Mouse (Mus musculus) right cerebral cortex, adult 18-20 months (tissue): ENCODE measurements around the gene Cdc25a.

ENCODE experiments used
- DNase-seq: peaks from one replicate; pipeline ENCODE4 v3.0.0; 2022; ENCODE audit warnings: mixed read lengths

Gene Cdc25a

DNA sequence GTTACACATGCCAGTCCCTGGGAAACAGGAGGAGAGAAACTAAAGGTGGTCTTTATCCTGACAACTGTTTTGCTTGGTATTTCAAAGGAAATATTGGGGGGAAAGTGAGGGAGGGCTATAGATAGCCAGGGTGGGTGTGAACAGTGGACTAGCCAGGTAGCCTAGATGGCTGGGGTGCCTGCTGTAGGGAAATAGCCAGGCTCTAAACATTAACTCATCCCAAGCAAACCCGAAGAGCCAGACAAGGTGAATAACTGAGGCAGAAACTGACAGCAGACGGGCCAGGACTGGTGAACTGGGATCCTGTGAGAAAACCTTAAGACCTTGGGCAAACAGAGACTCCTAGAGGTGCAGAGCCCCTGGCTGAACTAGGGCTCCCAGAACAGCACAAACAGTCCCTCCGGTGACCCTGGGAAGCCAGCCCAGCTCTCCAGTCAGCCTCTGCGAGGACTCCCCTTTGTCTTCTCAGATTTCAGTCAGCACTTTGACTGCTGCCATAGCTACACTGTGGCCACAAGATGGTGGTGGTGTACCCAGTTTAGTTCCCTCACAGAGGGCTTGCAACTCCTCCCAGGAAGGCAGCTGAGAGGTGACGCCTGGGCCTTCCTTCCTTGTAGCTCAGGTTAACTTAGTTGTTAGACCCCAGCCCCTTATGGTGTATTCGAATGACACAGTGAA lies 19.2 kb downstream of the Cdc25a start:
- DNase-seq = peak; percentile 78

DNA sequence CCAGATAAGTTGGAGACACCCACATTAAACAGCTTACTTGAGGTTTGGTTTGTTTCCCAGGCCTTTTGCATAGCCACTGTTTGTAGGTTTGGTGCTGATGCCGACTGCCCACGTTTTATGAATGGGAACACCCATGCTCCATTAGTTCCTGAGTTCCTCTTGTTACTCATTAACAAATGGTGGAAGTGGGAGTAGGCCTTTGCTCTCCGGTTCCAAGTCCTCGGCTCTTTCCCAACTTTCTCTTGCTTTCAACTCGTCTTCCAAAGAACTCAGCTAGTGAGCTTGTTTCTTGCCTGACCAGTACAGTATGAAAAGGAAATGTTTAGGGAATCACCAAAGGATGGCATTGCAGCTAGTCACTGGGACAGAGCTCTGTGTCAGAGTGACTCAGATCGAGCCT lies 20.2 kb downstream of the Cdc25a start:
- no peak for DNase-seq

DNA sequence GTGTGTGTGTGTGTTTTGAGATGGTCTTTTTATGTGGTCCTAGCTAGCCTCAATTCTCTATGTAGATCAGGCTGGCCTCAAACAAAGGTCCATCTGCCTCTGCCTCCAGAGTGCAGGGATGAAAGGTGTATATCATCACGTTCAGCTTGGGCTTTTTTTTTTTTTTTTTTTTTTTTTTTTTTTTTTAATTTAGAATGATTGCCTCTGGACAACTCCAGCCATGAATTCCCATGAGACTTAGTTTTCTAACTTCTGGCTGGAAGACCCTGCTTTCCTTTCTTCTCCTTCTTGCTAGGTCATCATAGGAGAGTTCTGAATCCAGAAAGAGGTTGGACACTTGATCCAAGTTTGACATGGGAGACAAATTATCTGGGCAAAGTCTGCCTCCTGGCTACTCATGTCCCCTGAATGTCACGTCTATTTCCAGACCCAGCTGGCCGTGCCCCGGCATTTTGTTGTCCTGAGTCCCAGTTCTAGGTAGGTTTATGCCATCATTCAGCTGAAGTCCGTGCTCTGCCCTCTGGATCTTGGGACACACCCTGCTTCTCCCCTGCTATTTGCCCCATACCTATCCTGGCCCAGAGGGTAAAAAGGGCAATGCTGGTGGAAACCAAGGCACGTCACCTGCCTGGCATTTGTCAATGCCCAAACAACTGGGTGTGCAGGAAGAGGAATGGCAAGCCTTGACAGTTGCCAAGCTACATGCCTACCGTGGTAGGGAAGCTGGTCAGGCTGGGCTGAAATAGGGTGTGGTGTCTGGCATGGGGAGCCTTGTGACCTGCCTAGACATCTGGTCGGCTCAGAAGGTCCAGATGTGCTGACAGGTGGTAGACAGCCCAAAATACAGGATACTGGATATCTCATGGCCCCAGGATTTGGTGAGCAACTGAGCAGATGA lies 21.1 kb downstream of the Cdc25a start:
- no peak for DNase-seq

DNA sequence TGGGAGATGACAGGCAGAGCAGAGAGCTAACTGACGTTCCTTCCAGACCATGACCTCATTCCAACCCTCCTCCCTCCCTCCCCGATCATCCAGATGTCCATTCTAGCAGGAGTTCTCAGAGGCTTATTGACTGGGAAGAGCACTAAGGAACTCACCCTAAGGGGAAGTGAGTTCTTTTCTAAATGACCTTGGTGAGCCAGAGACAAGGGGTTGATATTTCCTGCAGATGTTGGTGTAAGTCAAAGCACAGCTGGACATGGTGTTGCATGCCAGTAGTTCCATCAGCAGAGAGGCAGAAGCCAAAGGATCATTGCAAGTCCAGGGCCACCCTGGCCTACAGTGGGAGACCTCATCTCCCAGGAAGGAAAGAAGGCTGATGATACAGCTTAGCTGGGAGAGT lies 22.6 kb downstream of the Cdc25a start:
- no peak for DNase-seq

DNA sequence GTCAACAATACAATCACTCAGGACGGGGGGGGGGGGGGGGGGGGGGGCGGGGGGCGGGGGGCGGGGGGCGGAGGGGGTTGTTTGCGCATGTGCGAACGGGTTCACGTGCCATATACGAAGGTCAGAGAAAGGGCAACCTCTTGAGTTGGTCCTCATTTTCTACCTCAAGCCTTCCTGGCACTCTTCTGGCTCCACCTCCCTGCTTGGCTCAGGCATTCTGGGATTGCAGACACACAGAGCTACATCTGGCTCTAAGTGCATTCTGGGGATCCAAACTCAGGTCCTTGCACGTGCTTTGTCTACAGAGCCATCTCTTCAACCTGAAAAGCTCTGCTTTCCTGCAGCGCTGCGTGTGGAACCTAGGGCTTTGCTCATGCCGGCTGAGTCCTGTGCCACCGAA lies 24.0 kb downstream of the Cdc25a start:
- DNase-seq = no peak

DNA sequence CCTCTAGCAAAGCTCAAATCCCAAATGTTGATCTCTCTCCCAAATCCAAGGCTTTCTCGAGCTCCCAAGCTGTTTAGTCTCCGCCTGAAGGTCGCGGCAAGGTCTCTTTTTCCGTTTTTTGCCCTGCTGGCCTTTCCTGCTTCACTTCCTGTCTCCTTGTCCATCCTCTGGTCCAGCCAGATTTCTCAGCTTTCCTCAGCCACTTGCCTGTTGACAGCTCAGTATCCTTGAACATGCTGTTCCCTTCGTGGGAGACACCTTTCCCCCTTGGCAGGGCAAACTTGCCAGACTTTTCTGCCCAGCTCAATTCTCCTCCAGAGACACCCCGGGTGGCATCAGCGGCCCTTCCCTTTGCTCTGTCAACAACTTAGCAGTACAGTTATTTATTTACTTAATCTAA lies 24.4 kb downstream of the Cdc25a start:
- no peak for DNase-seq

DNA sequence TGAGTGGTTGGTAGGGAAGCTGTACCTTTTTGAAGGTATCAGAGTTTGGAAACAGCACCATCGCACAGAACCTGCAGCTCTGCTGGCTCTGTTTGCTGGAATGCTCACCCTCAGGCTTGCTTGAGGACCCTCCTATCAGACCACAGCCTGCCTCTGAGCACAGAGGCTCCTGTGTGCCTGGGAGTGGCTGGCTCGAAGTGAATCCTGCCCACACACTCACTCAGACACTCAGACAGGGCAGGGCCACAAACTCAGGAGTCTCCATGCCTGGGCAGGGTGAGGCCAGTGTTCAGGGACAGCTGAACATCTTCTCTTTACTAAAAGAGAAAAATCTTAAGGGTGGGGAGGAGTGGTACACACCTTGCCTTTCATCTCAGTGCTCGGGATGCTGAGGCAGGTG lies 25.2 kb downstream of the Cdc25a start:
- DNase-seq = no peak

DNA sequence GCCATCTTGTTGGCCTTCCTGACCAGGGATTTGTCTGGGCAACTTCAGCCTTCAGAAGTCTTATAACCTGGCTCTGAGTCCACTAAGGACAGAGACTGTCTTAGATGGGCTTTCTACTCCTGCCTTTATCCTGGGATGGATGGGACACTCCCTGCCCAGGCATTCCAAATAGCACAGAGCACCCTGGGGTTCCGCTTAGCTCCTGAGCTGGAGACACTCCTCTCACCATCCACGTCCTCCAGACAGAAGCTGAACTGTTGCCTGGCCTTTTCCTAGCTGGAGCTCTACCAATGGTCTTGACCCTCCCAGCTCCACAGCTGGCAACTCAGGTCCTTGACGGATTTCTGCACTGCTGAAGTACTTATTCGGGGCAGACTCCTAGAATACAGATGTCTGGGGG lies 26.9 kb downstream of the Cdc25a start:
- DNase-seq = no peak

DNA sequence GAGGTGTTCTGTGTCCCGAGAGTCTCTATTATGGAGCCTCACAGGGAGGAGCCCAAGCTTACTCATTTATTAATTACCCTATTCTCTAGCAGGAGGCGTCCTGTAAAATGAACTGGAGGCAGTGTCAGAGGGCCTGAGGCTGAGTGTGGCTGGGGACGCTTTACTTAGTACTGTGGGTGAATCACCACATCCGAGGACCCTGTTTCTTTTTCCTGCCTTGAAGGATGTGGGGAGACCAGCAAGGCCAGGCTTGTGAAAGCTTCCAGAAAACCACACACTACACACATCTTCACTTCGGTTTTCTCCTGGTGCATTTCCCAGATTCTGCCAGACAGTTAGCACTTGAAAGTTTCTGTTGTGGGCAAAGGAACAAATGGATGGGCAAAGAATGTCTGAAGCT lies 27.4 kb downstream of the Cdc25a start:
- DNase-seq = no peak

DNA sequence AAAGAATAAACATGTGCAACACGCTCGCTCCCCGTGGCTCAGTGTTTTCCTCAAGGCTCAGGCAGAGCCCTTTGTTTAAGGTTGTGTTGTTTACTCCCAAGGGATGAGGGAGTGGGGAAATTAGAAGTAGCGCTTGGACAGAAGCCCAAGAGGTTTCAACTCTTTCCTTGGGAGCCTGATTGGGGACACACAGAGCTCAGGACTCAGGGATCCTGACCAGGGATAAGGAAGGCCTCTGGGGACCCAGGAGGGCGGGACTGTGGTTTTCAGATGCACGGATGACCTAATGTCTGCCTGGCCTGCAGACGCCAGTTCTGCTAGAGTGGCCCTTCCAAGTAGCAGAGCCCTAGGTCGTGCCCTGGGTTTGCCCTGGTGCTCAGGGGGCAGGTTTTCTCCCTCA lies 31.9 kb downstream of the Cdc25a start:
- no peak for DNase-seq

DNA sequence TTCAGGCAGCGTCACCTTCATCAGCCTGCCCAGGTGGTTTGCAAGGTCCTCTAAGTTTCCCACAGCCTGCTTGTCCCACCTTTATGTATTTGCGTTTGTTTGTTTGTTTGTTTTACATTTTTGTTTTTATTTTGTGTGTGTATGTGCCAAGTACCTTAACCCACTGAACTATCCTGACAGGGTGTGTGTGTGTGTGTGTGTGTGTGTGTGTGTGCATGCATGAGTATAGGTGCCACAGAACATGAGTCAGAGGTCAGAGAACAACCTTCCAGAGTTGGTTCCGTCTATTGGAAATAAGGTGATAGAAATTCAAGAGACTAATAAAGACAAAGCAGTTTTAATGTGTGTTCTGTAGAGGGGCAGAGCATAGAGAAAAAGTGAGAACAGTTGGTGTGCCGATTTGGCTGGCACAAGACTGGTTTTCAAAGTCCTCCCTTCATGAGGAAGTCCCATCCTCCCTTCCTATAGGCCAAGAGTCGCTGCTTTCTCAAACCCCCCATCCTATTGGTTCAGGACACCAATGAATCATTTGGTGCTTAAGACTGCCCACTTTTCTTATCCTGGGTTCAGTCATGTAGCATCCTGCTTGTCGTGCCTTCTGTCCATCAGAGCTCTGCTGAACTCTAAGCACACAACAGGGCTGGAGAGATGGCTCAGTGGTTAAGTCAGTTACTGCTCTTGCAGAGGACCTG lies 32.5 kb downstream of the Cdc25a start:
- no peak for DNase-seq

DNA sequence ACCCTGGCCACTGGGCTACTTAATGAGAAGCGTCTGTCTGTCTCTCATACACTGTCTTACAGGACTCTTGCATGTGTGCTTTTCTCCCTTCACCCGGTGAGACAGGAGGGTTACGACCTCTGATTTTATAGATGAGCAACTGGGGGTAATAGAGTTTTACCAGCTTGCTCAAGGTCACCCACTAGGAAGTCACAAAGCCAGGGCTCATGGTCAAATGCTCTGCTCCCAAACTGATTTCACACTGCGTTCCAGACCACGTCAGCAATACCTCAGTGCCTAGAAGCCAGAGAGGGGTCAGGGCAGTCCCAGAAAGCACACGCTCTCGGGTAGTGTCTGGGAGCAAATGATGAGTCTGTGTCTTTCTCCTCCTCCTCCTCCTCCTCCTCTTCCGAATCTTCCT lies 33.7 kb downstream of the Cdc25a start:
- DNase-seq = no peak

DNA sequence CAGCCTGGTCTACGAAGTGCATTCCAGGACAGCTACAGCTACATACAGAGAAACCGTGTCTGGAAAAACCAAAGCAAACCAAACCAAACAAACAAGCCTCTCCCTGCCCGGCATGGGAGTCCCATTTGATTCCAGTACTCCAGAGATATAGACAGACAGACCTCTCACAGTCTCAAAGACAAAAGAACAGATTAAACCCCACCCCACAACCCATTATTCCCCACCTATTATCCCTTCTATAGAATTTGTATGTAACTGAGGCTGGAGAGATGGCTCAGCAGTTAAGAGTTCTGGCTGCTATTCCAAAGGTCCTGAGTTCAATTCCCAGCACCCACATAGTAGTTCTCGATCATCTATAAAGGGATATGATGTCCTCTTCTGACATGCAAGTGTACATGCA lies 34.5 kb downstream of the Cdc25a start:
- DNase-seq = no peak

DNA sequence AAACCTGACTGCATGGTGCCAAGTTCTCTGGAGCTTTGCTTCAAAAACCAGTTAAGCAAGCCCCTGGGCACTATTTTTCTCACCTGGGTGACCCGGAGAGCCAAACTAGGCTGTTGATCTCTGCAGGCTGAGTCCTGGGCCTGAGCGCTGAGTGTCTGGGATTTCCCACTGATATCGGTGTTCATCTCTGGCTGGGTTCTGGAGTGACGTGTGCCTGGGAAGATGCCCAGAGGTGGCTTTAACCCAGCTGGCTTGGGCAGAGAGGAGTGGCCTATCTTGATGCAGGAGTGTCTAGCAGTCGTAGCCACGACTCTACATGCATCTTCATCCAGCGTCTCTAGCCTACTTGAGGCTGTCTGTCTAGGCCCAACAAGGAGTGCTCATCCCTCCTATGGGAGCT lies 36.4 kb downstream of the Cdc25a start:
- no peak for DNase-seq

DNA sequence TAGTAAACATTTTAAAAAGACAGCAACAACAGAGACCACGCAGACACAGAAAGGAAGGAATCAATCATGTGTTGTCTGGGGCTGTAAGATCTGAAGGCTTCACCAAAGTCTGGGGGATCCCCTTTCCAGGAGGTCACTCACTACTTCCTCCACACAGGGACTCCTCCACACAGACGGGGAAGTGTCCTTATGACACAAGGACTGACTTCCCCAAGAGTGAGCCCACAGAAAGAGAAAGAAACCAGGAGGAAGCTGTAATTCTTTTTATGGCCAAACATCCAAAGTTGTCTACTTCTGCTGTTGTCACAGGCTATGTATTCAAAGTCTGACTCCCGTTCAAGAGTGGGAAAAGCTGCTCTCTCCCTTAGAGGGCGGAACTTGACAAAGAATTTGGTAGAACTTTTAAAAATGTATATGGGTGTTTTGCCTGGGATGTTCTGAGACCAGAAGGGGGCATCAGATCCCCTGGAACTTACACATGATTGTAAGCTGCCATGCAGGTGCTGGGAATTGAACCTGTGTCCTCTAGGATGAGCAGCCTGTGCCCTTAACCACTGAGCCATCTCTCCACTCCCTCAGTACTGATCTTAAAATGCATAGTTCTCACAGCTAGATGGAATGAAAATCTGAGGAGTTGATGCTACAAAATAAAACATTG lies 39.0 kb downstream of the Cdc25a start:
- no peak for DNase-seq

DNA sequence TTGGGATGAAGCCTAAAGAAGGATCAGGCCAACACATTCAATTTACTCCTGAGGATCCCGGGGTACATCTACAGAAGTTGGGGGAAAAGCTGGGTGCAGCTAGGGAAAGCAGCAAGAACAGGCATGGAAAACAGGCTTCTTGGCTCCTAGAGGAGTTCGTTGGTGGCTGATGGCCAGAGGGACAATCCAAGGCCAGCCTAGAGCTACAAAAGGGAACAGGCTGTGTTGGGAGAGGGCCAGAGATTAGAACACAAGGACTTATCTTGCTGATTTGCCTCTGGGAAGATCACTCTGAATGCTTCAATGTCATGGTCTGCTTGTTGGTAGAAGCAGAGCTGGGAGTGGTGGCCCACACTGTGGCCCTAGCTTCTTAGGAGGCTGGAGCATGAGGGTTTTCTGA lies 42.6 kb downstream of the Cdc25a start:
- no peak for DNase-seq

DNA sequence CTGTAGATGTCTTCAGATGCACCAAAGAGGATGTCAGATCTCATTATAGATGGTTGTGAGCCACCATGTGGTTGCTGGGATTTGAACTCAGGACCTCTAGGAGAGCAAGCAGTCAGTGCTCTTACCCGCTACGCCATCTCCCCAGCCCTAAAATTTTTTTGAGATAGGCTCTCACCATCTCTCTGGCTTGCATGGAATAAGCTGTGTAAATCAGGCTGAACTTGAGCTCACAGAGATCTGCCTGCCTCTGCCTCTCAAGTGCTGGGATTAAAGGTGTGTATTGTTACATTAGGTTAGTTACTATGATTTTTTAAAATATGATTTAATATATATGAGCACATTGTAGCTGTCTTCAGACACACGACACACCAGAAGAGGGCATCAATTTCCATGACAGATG lies 53.8 kb downstream of the Cdc25a start:
- no peak for DNase-seq

DNA sequence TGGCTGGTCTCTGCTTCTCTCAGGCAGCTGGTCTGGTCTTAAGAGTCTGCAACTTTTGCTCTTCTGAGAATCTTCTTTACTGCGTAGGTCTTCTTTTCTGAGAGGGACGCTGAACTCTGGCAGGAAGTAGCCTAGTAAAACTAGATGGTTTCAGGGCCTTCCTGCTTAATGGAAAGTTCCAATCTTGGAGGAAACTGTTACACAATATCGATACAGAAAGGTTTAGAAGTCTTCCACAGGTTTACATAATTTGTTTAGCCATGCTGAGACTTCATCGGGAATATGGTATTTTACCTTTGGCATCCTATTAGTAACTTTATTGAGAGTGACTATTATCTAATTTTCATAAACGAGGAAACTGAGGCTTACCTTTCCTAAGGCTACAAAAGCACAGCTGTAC lies 54.7 kb downstream of the Cdc25a start:
- no peak for DNase-seq

DNA sequence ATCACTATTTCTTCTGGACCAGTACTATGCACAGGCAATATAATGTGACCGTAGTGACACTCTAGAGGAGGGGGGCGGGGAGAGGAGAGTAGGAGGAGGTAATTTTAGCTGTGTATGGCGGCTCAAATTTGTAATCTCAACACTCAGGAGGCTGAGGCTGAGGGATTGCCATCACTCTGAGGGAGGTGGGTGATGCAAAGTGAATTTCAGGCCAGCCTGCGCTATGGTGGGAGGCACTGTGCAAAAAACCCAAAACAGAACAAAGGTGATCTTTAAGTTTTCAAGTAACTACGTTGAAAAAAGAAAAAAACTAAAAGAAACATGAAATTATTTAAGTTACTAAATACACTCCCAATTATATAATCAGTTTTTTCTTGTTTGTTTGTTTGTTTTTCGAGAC lies 55.4 kb downstream of the Cdc25a start:
- DNase-seq = no peak

DNA sequence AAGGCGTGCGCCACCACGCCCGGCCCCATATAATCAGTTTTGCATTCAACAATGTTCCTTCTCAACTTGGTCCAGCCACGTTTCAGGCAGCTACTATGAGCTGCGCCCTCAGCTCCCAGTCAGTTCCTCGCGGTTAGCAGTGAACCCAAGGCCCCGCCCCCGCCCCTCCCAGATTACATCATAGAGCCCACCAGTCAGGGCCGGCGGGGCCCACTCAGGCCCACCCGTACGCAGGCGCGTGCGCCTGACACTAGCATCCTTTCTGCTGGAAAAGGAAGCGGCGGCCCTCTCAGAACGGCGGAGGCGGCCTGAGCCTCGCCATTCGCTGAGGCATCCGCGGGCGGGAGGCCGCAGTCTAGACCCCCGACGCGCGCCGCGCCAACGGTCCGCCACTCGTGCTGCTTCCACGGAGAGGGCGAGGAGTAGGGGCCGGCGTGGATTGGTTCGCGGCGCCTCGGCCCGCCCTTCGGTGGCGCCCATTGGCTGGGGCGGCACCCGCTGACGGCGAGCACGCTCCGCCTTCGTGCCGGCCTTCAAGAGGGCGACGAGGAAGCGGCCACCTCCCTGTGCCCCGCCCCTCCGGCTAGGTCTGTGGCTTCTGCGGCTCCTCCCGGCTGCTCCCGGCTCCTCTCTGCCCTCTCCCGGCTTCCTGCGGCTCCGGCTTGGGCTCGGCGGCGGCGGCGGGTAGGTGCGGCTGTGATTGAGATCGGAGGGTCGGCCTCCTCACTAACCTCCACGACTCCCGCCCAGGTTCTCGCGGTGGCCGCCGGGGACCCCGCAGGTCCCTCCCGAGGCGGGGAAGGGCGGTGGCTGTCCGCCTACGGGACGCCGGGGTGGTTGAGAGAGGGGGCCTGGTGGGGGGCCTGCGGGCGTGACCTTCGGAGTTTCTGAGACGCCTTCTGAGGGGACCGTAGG lies 56.1 kb downstream of the Cdc25a start, which contains the start of gene Map4:
TSS of gene Map4 (plus strand) at position 204 of the 915 bp plus-strand sequence.
- peak; percentile 99 for DNase-seq

DNA sequence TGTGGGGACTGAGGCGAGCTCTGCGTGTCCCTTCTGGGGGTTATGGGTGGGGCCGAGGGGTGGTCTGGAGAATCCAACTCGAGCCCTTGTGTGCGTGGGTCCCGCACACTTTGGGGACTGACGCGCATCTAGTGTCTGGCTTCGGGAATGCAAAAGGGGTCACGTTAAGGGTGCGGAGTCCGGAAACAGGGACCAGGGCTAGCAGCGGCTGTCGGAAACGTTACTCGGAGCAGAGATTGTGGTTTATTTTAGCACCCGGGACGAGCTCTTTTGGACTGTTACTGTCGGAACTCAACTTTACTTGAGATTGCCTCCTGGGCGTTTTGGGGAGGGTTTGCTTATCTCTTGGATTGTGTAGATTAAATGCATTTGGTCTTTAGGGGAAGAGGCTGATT lies 57.0 kb downstream of the Cdc25a start:
- peak; percentile 14 for DNase-seq

DNA sequence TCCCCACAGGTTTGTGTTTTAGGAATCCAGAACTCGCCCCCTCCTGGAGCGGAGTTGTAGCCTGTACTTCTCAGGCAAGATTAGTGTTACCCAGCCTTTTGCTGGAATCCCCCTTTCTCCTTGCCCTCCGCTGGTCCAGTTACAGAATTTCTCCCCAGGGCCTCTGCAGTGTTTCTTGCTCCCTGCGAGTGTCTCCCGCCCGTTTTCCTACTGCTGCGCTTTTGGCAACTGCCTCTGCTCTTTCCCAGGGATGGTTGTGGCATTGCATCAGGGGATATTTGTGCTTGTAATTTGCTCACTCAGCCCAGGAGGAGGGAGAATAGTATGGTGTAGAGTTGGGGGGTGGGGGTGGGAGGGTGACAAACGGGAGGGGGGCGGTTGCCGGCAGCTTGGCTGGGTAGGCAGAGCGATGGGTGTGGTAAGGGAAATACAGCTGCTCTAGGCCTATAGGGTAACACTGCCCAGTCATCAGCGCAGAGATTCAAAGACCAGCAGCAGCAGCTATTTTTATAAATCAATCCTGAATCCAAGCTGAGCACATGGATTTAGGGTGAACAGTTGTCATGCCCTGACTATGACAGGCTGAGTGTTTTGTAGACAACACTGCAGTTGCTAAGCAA lies 57.5 kb downstream of the Cdc25a start:
- peak; percentile 56 for DNase-seq
